Mouse (Mus musculus): ENCODE results near the gene Cfi. TPM values are rescaled to one million over a fixed set of nuclear protein-coding genes. Genes with fewer than 3 reads are reported as not detected.

Cfi gene
- 54.6 and 55.6 TPM in 2 replicates for polyA plus RNA-seq (2015; fragmentation: Nextera tagmentation; extraction: Ambion mirVana)

- Histone ChIP-seq H3K4me1 (replicated peaks; ENCODE audit: control insufficient read depth, insufficient read depth, low read length) (no peaks in the 10 kb centered on the region), H3K36me3 (ENCODE audit: control insufficient read depth, insufficient read depth) (no peaks in the 10 kb centered on the region), H3K9me3 (ENCODE audit: control insufficient read depth) (no peaks in the 10 kb centered on the region), H3K27ac (ENCODE audit: low read depth, low read length) (peak within 1 kb of the TSS; percentile 76), H3K4me3 (ENCODE audit: low read depth, low read length) (peak within 1 kb of the TSS; percentile 25), H3K4me2 (replicated peaks; ENCODE audit: low read depth) (peak within 1 kb of the TSS; percentile 57), H3K27me3 (replicated peaks; ENCODE audit: control insufficient read depth, insufficient read depth, low read length) (no peaks in the 10 kb centered on the region), H3K9ac (ENCODE audit: low read depth, low read length) (0 out of 2 replicates have a peak within 1 kb of the TSS, but pooled peaks have one; percentile 5)
- TF ChIP-seq CTCF (IDR thresholded peaks at IDR 0.05; ENCODE audit: low read depth), result no peak
- WGBS, result 46% methylated on average over 6 of the region's 6 CpGs
- peak; percentile 34 for ATAC-seq
These were observed at the start of gene Cfi for GRCm38 (mm10) chr3:129835388-129835934. Cfi (plus strand) TSS chr3:129835884.

GRCm38 (mm10) chr3:129793801-129794200 lies 41.9 kb upstream of the Cfi start:
- ATAC-seq, result no peak
- H3K9me3 ChIP-seq (ENCODE audit: control insufficient read depth), result no peaks in the 10 kb centered on the region
- H3K4me3 ChIP-seq (ENCODE audit: low read depth, low read length), result no peak overlapping the region
- WGBS, result 89% methylated on average over 5 of the region's 5 CpGs
- H3K4me1 ChIP-seq (replicated peaks; ENCODE audit: control insufficient read depth, insufficient read depth, low read length), result no peaks in the 10 kb centered on the region
- H3K27me3 ChIP-seq (replicated peaks; ENCODE audit: control insufficient read depth, insufficient read depth, low read length), result no peaks in the 10 kb centered on the region
- H3K27ac ChIP-seq (ENCODE audit: low read depth, low read length), result no peak overlapping the region
- no peaks in the 10 kb centered on the region for H3K36me3 ChIP-seq (ENCODE audit: control insufficient read depth, insufficient read depth)
- no peak for TF ChIP-seq CTCF (IDR thresholded peaks at IDR 0.05; ENCODE audit: low read depth)
- no peak overlapping the region for H3K4me2 ChIP-seq (replicated peaks; ENCODE audit: low read depth)
- H3K9ac ChIP-seq (ENCODE audit: low read depth, low read length), result no peak overlapping the region

GRCm38 (mm10) chr3:129797341-129797740 lies 38.3 kb upstream of the Cfi start:
- Histone ChIP-seq H3K4me2 (replicated peaks; ENCODE audit: low read depth) (no peak overlapping the region), H3K9ac (ENCODE audit: low read depth, low read length) (no peak overlapping the region), H3K9me3 (ENCODE audit: control insufficient read depth) (no peaks in the 10 kb centered on the region), H3K27ac (ENCODE audit: low read depth, low read length) (no peak overlapping the region), H3K27me3 (replicated peaks; ENCODE audit: control insufficient read depth, insufficient read depth, low read length) (no peaks in the 10 kb centered on the region), H3K36me3 (ENCODE audit: control insufficient read depth, insufficient read depth) (no peaks in the 10 kb centered on the region), H3K4me1 (replicated peaks; ENCODE audit: control insufficient read depth, insufficient read depth, low read length) (no peaks in the 10 kb centered on the region), H3K4me3 (ENCODE audit: low read depth, low read length) (no peak overlapping the region)
- no peak for TF ChIP-seq CTCF (IDR thresholded peaks at IDR 0.05; ENCODE audit: low read depth)
- 62% methylated on average over 5 of the region's 5 CpGs for WGBS
- no peak for ATAC-seq

- H3K36me3 ChIP-seq (ENCODE audit: control insufficient read depth, insufficient read depth), result no peaks in the 10 kb centered on the region
- no peaks in the 10 kb centered on the region for H3K9me3 ChIP-seq (ENCODE audit: control insufficient read depth)
- no peak overlapping the region for H3K4me3 ChIP-seq (ENCODE audit: low read depth, low read length)
- 84% methylated on average over 11 of the region's 11 CpGs for WGBS
- no peak for TF ChIP-seq CTCF (IDR thresholded peaks at IDR 0.05; ENCODE audit: low read depth)
- no peak for ATAC-seq
- no peak overlapping the region for H3K4me2 ChIP-seq (replicated peaks; ENCODE audit: low read depth)
- H3K9ac ChIP-seq (ENCODE audit: low read depth, low read length), result no peak overlapping the region
- no peak overlapping the region for H3K27ac ChIP-seq (ENCODE audit: low read depth, low read length)
- no peaks in the 10 kb centered on the region for H3K4me1 ChIP-seq (replicated peaks; ENCODE audit: control insufficient read depth, insufficient read depth, low read length)
- no peaks in the 10 kb centered on the region for H3K27me3 ChIP-seq (replicated peaks; ENCODE audit: control insufficient read depth, insufficient read depth, low read length)
These were observed 37.1 kb upstream of the Cfi start for GRCm38 (mm10) chr3:129798551-129798950.

- H3K9me3 ChIP-seq (ENCODE audit: control insufficient read depth), result no peaks in the 10 kb centered on the region
- ATAC-seq, result no peak
- no peak overlapping the region for H3K27ac ChIP-seq (ENCODE audit: low read depth, low read length)
- no peak overlapping the region for H3K4me2 ChIP-seq (replicated peaks; ENCODE audit: low read depth)
- no peak overlapping the region for H3K4me3 ChIP-seq (ENCODE audit: low read depth, low read length)
- no peaks in the 10 kb centered on the region for H3K27me3 ChIP-seq (replicated peaks; ENCODE audit: control insufficient read depth, insufficient read depth, low read length)
- TF ChIP-seq CTCF (IDR thresholded peaks at IDR 0.05; ENCODE audit: low read depth), result no peak
- no peaks in the 10 kb centered on the region for H3K4me1 ChIP-seq (replicated peaks; ENCODE audit: control insufficient read depth, insufficient read depth, low read length)
- no peak overlapping the region for H3K9ac ChIP-seq (ENCODE audit: low read depth, low read length)
- no peaks in the 10 kb centered on the region for H3K36me3 ChIP-seq (ENCODE audit: control insufficient read depth, insufficient read depth)
- WGBS, result 55% methylated on average over 2 of the region's 2 CpGs
These were observed 36.7 kb upstream of the Cfi start for GRCm38 (mm10) chr3:129799011-129799410.

GRCm38 (mm10) chr3:129803765-129804164 lies 31.9 kb upstream of the Cfi start, which contains the start of gene Lrit3:
Lrit3 (minus strand) TSS chr3:129804030.
- Histone ChIP-seq H3K9ac (ENCODE audit: low read depth, low read length) (no peak within 1 kb of the TSS), H3K4me3 (ENCODE audit: low read depth, low read length) (peak within 1 kb of the TSS; percentile 23), H3K4me1 (replicated peaks; ENCODE audit: control insufficient read depth, insufficient read depth, low read length) (no peaks in the 10 kb centered on the region), H3K27ac (ENCODE audit: low read depth, low read length) (no peak within 1 kb of the TSS), H3K27me3 (replicated peaks; ENCODE audit: control insufficient read depth, insufficient read depth, low read length) (no peaks in the 10 kb centered on the region), H3K9me3 (ENCODE audit: control insufficient read depth) (no peaks in the 10 kb centered on the region), H3K36me3 (ENCODE audit: control insufficient read depth, insufficient read depth) (no peaks in the 10 kb centered on the region), H3K4me2 (replicated peaks; ENCODE audit: low read depth) (peak within 1 kb of the TSS; percentile 58)
- TF ChIP-seq CTCF (IDR thresholded peaks at IDR 0.05; ENCODE audit: low read depth), result no peak
- 0 out of 2 replicates have a peak, but pooled peaks have one; percentile 45 for ATAC-seq
- WGBS, result 54% methylated on average over 10 of the region's 10 CpGs

All from intestine, postnatal 0 days (tissue).